Mouse (Mus musculus): Measurements from ENCODE around the gene Zscan21.

Zscan21 gene

GRCm38 (mm10) chr5:138117199-138118015 lies 704 bp downstream of the Zscan21 start:
- peak; percentile 20 for DNase-seq (ENCODE audit: low read depth, low spot score)

GRCm38 (mm10) chr5:138118041-138118440 lies 1.3 kb downstream of the Zscan21 start:
- DNase-seq (ENCODE audit: low read depth, low spot score) = no peak

GRCm38 (mm10) chr5:138132425-138133064 lies 15.8 kb downstream of the Zscan21 start:
- no peak for DNase-seq (ENCODE audit: low read depth, low spot score)

GRCm38 (mm10) chr5:138137257-138137656 lies 20.6 kb downstream of the Zscan21 start:
- no peak for DNase-seq (ENCODE audit: low read depth, low spot score)

- DNase-seq (ENCODE audit: low read depth, low spot score) = peak; percentile 55
Observed at GRCm38 (mm10) chr5:138137935-138138549, 21.3 kb downstream of the Zscan21 start.

GRCm38 (mm10) chr5:138138585-138138984 lies 21.9 kb downstream of the Zscan21 start:
- DNase-seq (ENCODE audit: low read depth, low spot score) = no peak

- no peak for DNase-seq (ENCODE audit: low read depth, low spot score)
Observed at GRCm38 (mm10) chr5:138154390-138154789, 37.7 kb downstream of the Zscan21 start.

- DNase-seq (ENCODE audit: low read depth, low spot score) = peak; percentile 91
Observed at GRCm38 (mm10) chr5:138155443-138155976, 38.8 kb downstream of the Zscan21 start, which contains the start of gene Zfp113. Gene Zfp113, minus strand, starts transcription at chr5:138155744.

- DNase-seq (ENCODE audit: low read depth, low spot score) = no peak
Observed at GRCm38 (mm10) chr5:138160224-138160762, 43.6 kb downstream of the Zscan21 start.

- peak; percentile 95 for DNase-seq (ENCODE audit: low read depth, low spot score)
Observed at GRCm38 (mm10) chr5:138160842-138161665, 44.4 kb downstream of the Zscan21 start, which contains the start of gene Cops6. Gene Cops6, plus strand, starts transcription at chr5:138161071.

- no peak for DNase-seq (ENCODE audit: low read depth, low spot score)
Observed at GRCm38 (mm10) chr5:138163046-138163445, 46.3 kb downstream of the Zscan21 start.

GRCm38 (mm10) chr5:138163610-138164009 lies 46.9 kb downstream of the Zscan21 start:
- DNase-seq (ENCODE audit: low read depth, low spot score) = no peak

GRCm38 (mm10) chr5:138165594-138165993 lies 48.9 kb downstream of the Zscan21 start:
- DNase-seq (ENCODE audit: low read depth, low spot score) = no peak

- peak; percentile 93 for DNase-seq (ENCODE audit: low read depth, low spot score)
Observed at GRCm38 (mm10) chr5:138170936-138171561, 54.3 kb downstream of the Zscan21 start.

- DNase-seq (ENCODE audit: low read depth, low spot score) = peak; percentile 97
Observed at GRCm38 (mm10) chr5:138171695-138172491, 55.2 kb downstream of the Zscan21 start, which contains the start of the genes Ap4m1 and Mcm7. Gene Ap4m1, plus strand, starts transcription at chr5:138172002. Gene Mcm7, minus strand, starts transcription at chr5:138172422.

GRCm38 (mm10) chr5:138173217-138173616 lies 56.5 kb downstream of the Zscan21 start:
- DNase-seq (ENCODE audit: low read depth, low spot score) = no peak
